Mouse (Mus musculus) neutrophil, adult 65 days (primary cell): ENCODE results near the gene Mrpl35. TPM values are rescaled to one million over a fixed set of nuclear protein-coding genes. Genes with fewer than 3 reads are reported as not detected.

Source experiments
- total RNA-seq: library from RNA; stranded (reverse); gene quantifications from 2 replicates; pipeline ENCODE4 v1.2.4, GENCODE M21; 2023

The Mrpl35 gene
- total RNA-seq, result 7.7 and 10.5 TPM in 2 replicates

DNA sequence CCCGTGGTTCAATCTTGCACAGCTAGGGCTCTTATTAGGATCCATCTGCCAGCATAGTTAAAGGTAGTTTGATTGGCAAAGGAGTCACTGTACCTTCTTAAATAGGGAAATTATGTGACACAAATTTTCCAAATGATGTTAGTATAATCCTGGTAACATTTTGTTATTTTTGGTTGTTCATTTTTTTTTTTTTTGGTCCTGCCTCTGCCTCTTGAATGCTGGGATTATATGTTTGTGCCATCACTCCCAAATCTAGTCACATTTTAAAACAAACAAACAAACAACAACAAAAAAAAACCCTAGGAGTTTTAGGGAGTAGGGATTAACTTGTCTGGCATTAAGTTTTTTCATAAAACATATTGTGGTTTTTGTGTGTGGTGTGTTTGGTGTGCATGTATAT lies at the start of gene Mrpl35:
Gene Mrpl35 (minus strand): TSS at position 101 of the 400 bp plus-strand sequence.

DNA sequence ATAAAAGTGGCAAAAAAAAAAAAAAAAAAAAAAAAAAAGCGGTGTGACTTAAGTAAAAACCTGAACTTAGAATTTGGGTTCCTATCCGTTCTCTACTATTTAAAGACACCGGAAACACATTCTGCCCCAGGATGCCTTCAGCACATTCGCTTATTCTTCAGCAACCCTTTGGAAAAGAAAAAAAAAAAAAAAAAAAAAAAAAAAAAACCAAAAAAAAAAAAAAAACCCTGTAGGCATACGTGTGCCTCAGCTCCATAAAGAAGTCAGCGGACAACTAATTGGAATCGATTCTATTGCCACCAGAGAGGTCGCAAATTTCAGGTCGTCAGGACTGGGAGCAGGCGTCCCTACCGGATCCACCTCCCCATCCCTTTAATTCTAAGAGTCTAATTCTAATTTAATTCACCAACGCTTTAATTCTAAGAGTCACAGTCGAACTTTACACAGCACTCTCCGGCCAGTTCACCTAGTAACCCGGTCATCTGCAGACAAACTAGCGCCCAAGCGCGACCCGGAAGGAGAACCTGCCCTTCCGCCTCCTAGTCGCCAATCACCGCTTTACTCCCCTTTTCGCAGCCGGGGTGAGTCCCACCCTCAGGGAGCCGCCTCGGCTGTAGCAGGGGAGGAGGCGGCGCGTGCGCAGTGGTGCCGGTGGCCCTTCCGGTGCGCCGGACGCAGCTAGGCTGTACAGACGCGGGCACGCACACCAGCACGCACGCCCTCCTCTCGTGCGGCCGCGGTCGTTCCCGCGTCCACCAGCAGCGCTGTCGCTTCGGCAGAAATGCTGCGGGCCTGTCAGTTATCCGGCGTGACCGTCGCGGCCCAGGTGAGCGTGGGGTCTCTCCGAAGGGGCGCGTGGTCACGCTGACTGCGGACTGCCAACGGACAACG lies 4.2 kb upstream of the Mrpl35 start, which contains the start of gene Immt:
Gene Immt (plus strand): TSS at position 642 of the 891 bp plus-strand sequence.

Other genes with a start within 250 kb of the Mrpl35 start
- 53.8 and 73.9 TPM in 2 replicates for gene Kdm3a, start 194.0 kb downstream of the Mrpl35 start, total RNA-seq
- gene Reep1, start 119.4 kb downstream of the Mrpl35 start, total RNA-seq, result 0.11 TPM in 1 of 2 replicates, not detected in the other
- 44.8 and 45.8 TPM in 2 replicates for gene Immt, start 4.4 kb upstream of the Mrpl35 start, total RNA-seq
- gene Ptcd3, start 81.8 kb upstream of the Mrpl35 start, total RNA-seq, result 37.8 and 38.0 TPM in 2 replicates
- 41.0 and 53.4 TPM in 2 replicates for gene Polr1a, start 82.1 kb upstream of the Mrpl35 start, total RNA-seq